Mouse (Mus musculus) lung, adult 18-20 months (tissue): ENCODE data around the gene Rgs6.

ENCODE experiments used
- DNase-seq, 2 experiments: peaks; one replicate each; pipeline ENCODE4 v3.0.0; 2022; ENCODE audit warnings: mixed read lengths in 2 of 2

The Rgs6 gene

GRCm38 (mm10) chr12:83143071-83143470, 555.0 kb downstream of the Rgs6 start:
- peak; percentile 20 to 29 for DNase-seq

DNA sequence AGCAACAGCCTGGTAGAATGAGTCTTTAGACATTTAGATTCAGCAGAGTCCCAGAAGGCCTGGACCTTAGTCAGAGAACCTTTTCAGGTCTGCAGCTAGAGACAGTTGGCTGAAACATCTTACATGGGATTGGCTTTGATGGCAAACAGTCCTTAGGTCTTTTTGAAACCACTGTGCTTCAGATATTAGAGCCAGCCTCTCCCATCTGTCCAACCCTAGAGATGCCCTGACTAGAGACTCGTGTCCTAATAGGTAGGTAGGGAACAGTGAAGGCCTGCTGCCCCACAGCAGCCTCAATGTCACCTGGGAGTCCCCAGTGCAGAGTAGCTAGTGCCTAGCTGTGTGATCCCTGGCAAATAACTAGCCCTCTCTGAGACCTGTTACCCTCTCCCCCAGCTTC, 555.5 kb downstream of the Rgs6 start:
- DNase-seq = no peak

- no peak for DNase-seq
Observed at GRCm38 (mm10) chr12:83145074-83145473, 557.0 kb downstream of the Rgs6 start.

DNA sequence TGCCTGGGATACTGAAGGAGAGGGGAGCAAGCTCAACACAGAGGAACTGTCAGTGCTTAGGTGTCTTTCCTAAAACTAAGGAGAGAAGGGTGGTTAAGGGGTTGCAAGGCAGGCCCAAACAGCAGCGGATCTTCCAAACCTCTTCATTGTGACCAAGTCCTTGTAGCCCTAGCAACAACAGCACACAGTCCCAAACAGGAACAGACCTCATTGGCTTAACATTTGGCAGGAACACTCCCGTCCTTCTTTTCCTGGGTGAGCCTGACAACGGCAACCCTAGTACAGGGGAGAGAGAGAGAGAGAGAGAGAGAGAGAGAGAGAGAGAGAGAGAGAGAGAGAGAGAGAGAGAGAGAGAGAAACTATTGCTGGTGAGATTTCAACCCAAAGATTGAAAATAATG, 557.8 kb downstream of the Rgs6 start:
- no peak for DNase-seq

DNA sequence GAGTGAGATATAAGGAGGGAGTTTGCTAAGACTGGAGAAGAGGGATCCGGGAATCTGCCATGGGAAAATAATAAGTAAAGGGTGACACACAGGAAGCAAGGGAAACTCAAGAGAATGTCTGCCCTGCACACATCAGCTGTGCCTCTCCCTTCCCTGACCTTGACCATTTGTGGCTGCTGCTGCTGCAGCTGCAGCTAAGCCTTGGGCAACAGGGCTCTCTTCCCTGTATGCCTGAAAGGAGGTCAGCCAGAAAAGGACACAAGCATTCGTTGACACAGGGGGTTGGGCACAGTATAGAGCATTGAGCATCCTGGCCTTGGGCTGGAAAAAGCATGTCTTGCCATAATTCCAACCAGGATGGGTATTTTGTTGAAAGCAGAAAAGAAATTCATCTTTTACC, 558.8 kb downstream of the Rgs6 start:
- DNase-seq = no peak

GRCm38 (mm10) chr12:83150030-83150429, 561.9 kb downstream of the Rgs6 start:
- no peak for DNase-seq

GRCm38 (mm10) chr12:83150813-83151212, 562.7 kb downstream of the Rgs6 start:
- no peak for DNase-seq

DNA sequence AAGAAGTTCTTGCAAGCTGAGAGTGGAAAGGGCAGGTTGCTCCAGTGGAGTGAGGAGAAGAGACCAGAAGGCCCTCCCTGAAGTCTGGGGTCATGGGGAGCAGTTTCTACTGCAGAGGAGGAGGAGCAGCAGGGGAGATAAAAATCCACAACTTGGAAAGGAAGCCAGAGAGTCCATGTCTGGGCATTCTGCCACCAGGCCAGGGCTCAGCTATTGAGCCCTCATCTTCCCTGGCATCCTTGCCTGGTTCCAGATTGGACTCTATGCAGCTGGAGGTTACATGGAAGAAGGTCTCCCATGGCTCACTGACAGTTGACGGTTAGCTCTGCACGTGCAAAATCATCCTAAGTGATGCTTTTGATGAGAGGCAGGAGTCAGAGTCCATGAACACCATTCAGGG, 563.4 kb downstream of the Rgs6 start:
- DNase-seq = no peak

- DNase-seq = no peak
Observed at GRCm38 (mm10) chr12:83160211-83160610, 572.1 kb downstream of the Rgs6 start.

GRCm38 (mm10) chr12:83160700-83161099, 572.6 kb downstream of the Rgs6 start:
- no peak for DNase-seq

GRCm38 (mm10) chr12:83163721-83164120, 575.6 kb downstream of the Rgs6 start:
- DNase-seq = no peak

GRCm38 (mm10) chr12:83165058-83165457, 577.0 kb downstream of the Rgs6 start:
- DNase-seq = no peak

DNA sequence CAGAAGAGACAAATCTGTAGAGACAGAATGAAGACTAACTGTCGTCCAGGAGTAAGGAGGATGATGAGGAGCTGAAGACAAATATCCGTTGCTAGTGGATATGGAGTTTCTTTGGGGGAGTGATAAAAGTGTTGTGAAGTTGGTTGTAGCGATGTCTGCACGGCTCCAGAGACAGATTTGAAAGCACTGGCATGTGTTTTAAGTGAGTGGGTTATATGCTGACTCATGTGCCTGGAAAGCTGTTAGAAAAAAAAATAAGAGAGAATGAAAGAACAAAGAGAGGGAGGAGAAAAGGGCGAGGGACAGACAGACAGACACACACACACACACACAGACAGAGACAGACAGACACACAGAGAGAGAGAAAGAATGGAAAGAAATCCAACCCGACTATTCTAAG, 580.2 kb downstream of the Rgs6 start:
- DNase-seq = no peak

DNA sequence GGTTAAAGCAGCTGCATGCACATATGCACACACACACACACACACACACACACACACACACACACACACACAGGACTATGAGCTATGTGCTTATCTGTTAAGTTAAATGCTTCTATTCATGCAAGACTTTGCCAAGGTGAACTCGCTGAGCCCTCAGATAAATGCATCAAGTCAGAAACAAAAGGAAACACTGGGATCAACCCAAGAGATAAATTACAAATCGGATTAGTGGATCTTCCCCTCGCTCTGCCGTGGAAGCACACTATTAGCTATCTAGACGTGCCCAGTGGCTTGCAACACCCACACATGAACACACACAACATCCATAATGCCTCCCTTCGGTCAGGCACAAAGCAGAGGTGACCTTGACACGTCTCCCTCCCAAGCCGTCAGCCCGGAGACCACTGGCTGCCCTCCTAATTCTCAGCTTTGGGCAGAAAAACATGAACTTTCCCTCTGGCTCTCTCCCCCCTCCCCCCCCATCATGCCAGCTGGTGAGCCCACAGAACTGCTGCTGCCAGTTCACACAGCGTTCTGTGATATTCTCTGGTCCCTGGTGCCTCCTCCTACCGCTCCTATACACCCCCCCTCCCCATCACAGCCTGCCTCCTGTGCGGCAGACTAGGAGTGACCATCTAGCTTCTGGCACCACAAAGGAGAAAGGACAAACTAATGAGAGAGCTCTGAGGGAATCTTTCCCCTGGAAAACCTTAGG, 581.6 kb downstream of the Rgs6 start:
- DNase-seq = no peak

GRCm38 (mm10) chr12:83178770-83179169, 590.7 kb downstream of the Rgs6 start:
- DNase-seq = no peak

DNA sequence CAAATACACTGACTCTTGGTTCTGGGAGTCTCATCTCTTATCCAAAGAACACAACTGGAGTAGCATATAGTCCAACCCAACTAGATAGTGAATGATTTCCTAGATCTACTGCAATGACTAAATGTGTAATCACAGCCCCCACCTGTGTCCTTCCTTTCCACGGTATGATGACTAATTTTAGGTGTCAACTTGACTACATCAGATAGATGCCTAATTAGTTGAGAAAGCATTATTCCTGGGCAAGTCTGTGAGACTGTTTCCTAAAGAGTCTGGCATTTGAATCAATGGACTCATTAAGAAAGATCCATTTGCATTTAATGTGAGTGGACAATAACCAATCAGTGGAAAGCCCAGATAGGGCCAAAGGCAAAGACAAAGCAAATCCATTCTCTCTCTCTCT, 591.8 kb downstream of the Rgs6 start:
- no peak for DNase-seq

DNA sequence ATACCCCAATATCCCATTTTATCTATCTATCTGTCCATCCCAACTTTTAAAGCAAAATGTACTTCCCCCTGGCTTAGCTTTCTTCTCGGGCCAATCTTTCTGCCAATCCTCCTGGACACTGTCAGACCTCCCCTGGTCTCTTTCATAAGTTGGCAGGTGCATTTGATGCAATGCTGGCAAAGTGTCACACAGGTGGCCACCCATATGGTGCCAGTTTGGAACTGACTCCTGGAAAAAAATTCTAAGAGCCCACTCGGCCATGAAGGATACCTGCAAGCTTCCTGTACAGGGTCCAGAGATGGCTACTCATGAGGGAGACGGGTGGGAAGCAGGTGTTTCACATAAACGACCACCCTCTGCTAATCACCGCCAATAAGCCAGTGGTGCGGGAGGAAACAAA, 592.5 kb downstream of the Rgs6 start:
- no peak for DNase-seq

DNA sequence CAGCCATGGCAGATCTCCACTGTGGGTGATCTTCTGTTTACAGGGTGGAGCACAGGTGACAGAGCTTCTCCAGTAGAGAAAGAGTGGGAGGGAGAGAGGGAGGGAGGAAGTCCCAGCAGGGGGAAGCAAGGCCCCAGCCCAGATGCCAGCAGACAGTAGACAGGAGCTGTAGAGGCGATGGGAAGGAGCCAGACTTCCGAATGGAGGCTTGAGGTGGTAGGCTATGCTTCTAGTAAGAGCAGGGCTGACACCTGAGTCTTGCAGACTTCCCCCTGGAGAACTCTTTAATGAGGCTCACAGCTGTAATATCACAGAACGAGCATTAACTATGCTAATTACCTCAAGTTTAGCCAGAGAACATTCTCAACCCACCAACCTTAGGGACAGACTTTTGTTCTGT, 613.6 kb downstream of the Rgs6 start:
- no peak for DNase-seq

GRCm38 (mm10) chr12:83204361-83204760, 616.3 kb downstream of the Rgs6 start:
- no peak for DNase-seq

DNA sequence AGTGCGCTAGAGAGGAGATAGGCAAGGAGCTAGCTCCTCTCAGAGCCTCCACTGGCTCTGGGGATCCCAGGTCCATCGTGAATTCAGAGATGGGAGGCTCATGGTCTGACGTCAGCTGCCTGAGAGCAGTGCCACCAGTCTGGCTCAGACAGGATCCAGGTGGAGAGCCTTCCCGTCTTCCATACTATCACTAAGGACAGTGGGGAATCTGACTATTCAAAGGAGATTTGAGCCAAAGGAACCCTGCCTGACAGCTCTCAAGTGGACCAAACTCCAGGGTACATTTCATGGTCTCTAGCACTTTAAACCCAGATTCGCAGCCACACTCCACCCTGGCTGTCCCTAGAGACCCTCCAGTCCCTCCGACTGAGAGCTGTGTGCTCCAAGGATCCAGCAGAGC, 618.8 kb downstream of the Rgs6 start:
- DNase-seq = no peak

DNA sequence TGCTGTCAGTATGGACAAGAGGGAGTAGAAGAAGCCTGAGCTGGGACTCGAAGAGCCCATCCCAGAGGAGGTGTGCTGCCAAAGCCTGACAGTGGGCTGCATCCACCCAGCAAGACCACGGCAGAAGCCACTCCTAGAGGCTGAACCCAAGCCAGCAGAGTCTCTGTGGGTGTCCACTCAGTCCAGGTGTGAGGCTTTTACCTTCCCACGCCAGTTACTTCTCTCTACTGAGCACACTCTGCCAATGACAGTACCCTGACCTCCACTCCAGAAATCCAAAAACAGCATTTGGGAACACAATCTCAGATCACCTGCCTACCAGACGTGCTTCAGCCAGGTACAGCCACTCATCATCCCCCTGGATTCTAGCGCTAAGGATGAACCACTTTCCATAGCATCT, 619.4 kb downstream of the Rgs6 start:
- DNase-seq = no peak

DNA sequence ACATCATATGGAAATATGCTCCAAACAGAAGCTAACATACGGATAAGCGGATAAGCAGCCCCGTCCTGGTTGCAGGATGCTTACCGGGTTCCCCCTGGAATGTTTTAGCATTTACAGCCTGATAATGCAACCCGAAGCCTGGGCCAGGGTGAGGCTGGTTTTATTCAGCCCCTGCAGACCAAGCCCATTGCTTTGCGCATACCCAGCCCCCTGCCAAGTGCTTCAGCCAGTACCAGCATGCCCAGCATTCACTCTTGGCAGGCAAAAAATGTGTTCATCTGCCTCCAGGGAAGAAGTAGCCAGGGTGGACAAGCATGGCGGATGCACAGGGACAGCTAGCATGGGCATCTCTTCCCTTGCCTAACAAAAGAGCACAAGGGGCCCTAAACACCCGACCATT, 619.9 kb downstream of the Rgs6 start:
- DNase-seq = no peak

DNA sequence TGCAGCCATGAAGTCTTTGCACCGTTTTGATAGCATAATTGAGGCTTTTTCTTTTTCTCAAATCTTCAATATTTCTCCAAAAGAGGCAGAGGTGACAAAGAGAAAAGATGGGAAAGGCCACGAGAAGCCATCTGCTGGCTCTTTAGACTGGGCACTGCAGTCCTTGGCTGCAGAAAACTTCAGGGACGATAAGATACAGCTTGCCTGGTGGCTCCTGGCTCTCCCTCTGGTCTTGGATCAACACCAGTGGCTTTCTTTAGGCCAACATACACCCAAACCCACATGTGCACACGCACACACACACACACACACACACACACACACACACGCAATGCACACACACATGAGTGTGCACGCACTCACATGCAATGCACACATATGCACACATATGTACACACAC, 620.7 kb downstream of the Rgs6 start:
- no peak for DNase-seq

DNA sequence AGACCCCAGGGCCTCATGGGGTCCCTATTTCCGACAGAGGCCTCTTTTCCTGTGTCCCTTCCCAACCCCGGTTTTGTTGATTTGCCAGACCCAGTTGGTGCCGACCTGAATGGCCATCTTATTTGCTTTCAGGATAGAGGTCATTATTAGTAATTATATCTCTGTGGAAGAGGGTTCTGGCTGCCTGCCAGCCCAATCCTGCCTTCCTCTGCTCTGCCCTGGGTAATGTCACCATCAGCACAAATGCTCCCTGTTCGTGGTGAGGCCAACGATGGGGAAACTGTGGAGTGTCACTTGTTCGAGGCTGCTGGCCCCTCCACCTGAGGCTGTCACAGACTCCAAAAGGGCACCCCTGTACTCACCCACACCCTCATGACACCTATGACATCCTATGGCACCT, 621.4 kb downstream of the Rgs6 start:
- DNase-seq = no peak

- DNase-seq = no peak
Observed at GRCm38 (mm10) chr12:83210294-83210693, 622.2 kb downstream of the Rgs6 start.
